Mouse (Mus musculus) cerebellum, adult 2 months (tissue): ENCODE results near the gene Ext2.

Experiments used
- CTCF ChIP-seq: fragments of 200-500 bp; IDR thresholded peaks from 2 replicates; pipeline ENCODE4 v1.5.1; 2011; ENCODE audit warnings: low read depth, mild to moderate bottlenecking, control low read depth, low read length, moderate library complexity, borderline replicate concordance; ENCODE audit not compliant: insufficient read depth
- POLR2A ChIP-seq: fragments of 200-500 bp; IDR thresholded peaks from 2 replicates; pipeline ENCODE4 v1.6.1; 2011; ENCODE audit warnings: low read length, control low read depth, borderline replicate concordance; ENCODE audit not compliant: insufficient read depth

GRCm38 (mm10) chr2:93808071-93808470 is 14.3 kb downstream of the Ext2 start:
- no peak for TF ChIP-seq POLR2A
- TF ChIP-seq CTCF, result no peak
